Mouse (Mus musculus) heart, embryonic 15.5 days (tissue): Measurements from ENCODE around the gene Tax1bp3. TPM values are rescaled to one million over a fixed set of nuclear protein-coding genes. Genes with fewer than 3 reads are reported as not detected.

Source experiments
- ATAC-seq: fragments of 200-750 bp; cut with Nextera tagmentation; replicated peaks from 2 replicates; pipeline ENCODE4 v1.8.0; 2017; ENCODE audit warnings: low read depth, moderate TSS enrichment; ENCODE audit not compliant: insufficient number of reproducible peaks, insufficient read depth, low FRiP score
- H3K27ac ChIP-seq: fragments of 300-500 bp; sonication (generic); 2 replicates; pipeline ENCODE4 v1.5.1; 2015; ENCODE audit warnings: mild to moderate bottlenecking, inconsistent platforms
- H3K27me3 ChIP-seq: fragments of 300-500 bp; sonication (generic); 2 replicates; pipeline ENCODE4 v1.6.1; 2015; ENCODE audit warnings: inconsistent platforms
- H3K36me3 ChIP-seq: fragments of 300-500 bp; sonication (generic); 2 replicates; pipeline ENCODE4 v1.6.1; 2015; ENCODE audit warnings: mild to moderate bottlenecking, inconsistent platforms
- H3K4me1 ChIP-seq: fragments of 300-500 bp; sonication (generic); replicated peaks from 2 replicates; pipeline ENCODE4 v1.6.1; 2015; ENCODE audit warnings: inconsistent platforms
- H3K4me2 ChIP-seq: fragments of 300-500 bp; sonication (generic); 2 replicates; pipeline ENCODE4 v1.6.1; 2015; ENCODE audit warnings: inconsistent platforms, mild to moderate bottlenecking, moderate library complexity
- H3K4me3 ChIP-seq: fragments of 300-500 bp; sonication (generic); 2 replicates; pipeline ENCODE4 v1.5.1; 2015; ENCODE audit warnings: mild to moderate bottlenecking, inconsistent platforms
- H3K9ac ChIP-seq: fragments of 300-500 bp; sonication (generic); 2 replicates; pipeline ENCODE4 v1.6.1; 2015; ENCODE audit warnings: mild to moderate bottlenecking, inconsistent platforms
- H3K9me3 ChIP-seq: fragments of 300-500 bp; sonication (generic); replicated peaks from 2 replicates; pipeline ENCODE4 v1.6.1; 2016; ENCODE audit warnings: inconsistent platforms
- WGBS: fragments of 180-500 bp; shearing (Covaris S2); methylation state at CpG from one replicate; pipeline ENCODE4 v1.1.7; 2015; ENCODE audit warnings: mixed read lengths; 5-methylcytosine and 5-hydroxymethylcytosine counted together
- polyA plus RNA-seq: library from polyadenylated mRNA; unstranded; fragments of >200 nt; fragmentation: Nextera tagmentation; extraction: Ambion mirVana; gene quantifications from 2 replicates; pipeline ENCODE4 v1.2.1, GENCODE M21; 2015

Gene Tax1bp3
- polyA plus RNA-seq, 1 experiment from 2014 or later, result 222 TPM

DNA sequence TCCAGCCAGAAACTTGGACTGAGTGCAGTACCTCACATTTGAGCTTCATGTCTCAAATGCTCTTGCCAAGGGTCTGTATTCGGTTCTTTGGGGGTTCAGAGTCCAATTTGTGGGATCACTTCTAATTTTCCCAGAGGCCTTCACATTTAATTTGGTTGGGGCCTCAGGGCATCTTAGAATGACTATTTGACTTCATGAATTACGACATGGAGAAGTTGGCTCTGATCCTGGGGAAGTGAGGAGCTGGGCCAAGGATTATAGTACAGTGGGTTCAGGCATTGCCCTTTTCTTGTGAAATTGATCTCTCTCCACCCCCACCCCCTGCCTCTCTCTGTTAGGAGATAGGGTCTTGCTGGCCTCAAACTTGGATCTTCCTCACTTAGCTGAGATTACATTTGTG is 24.1 kb downstream of the Tax1bp3 start:
- Histone ChIP-seq H3K9ac (no peak overlapping the region), H3K27me3 (no peaks in the 10 kb centered on the region), H3K27ac (no peak overlapping the region), H3K4me3 (no peak overlapping the region), H3K9me3 (no peaks in the 10 kb centered on the region), H3K36me3 (no peaks in the 10 kb centered on the region), H3K4me2 (no peak overlapping the region), H3K4me1 (peaks cover 13% of the 10 kb centered on the region)
- ATAC-seq, result no peak
- 81% methylated on average over 2 of the region's 2 CpGs for WGBS

DNA sequence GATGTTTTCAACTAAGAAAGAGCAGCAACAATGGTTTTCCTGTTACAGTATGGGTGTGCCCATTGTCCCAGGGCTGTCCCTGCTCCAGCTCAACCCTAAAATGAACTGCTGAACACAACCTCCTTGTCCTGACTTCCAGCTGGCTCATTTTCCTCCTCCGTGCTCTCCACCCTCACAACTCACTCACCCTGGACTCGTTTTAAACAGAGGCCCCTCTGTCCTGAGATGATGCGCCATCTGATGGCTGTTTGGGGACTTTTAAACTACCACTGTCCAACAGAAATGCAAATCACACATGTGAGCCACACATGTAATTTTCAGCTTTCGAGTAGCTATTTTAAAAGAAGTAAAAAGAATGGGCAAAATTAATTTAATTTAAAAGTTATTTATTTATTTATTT is 24.7 kb downstream of the Tax1bp3 start:
- no peak overlapping the region for H3K27ac ChIP-seq
- H3K4me3 ChIP-seq, result no peak overlapping the region
- ATAC-seq, result no peak
- no peaks in the 10 kb centered on the region for H3K9me3 ChIP-seq
- no peaks in the 10 kb centered on the region for H3K36me3 ChIP-seq
- no peaks in the 10 kb centered on the region for H3K27me3 ChIP-seq
- 33% methylated on average over 4 of the region's 4 CpGs for WGBS
- peaks cover 13% of the 10 kb centered on the region for H3K4me1 ChIP-seq
- H3K4me2 ChIP-seq, result no peak overlapping the region
- no peak overlapping the region for H3K9ac ChIP-seq

DNA sequence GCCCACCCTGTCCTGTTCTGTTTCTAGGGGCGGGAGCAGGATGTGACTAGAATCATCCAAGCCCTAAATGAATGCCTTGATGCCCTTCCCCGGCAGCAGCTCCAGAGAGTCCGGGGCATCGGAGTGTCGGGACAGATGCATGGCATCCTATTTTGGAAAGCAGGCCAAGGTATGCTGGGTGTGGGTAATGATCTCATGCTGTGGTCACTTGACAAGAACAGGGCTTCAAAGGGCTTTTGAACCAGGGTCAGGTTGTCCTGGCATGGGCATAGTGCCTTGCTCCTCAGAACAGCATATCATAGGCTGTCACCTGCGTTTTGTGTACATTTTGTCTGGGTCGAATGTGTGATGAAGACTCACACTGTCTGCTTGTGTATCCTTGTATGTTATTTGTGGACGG is 27.0 kb downstream of the Tax1bp3 start:
- ATAC-seq, result no peak
- no peak overlapping the region for H3K9ac ChIP-seq
- H3K4me3 ChIP-seq, result no peak overlapping the region
- no peak overlapping the region for H3K27ac ChIP-seq
- H3K4me2 ChIP-seq, result no peak overlapping the region
- peaks cover 5% of the 10 kb centered on the region for H3K4me1 ChIP-seq
- no peaks in the 10 kb centered on the region for H3K9me3 ChIP-seq
- 78% methylated on average over 8 of the region's 8 CpGs for WGBS
- no peaks in the 10 kb centered on the region for H3K36me3 ChIP-seq
- no peaks in the 10 kb centered on the region for H3K27me3 ChIP-seq

DNA sequence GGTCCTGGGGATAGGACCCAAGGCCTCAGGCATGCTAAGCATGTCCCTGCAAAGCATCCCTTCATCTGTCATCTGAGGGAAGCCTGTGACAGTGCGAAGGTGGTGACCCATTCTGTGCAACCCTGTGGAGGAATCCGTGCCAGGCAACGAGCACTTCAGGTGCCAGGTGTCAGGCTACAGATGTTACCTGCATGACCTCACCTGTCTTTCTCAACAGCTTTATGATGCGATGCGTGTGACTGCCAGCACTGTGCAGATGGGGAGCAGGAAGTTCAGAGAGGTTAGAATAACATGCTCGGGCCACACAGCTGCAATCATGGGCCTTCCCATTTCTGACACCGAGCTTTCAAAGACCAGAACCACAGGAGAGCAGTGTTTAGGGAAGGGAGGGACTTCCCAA is 28.3 kb downstream of the Tax1bp3 start:
- no peaks in the 10 kb centered on the region for H3K9me3 ChIP-seq
- no peak overlapping the region for H3K4me3 ChIP-seq
- H3K9ac ChIP-seq, result no peak overlapping the region
- no peaks in the 10 kb centered on the region for H3K4me1 ChIP-seq
- 64% methylated on average over 7 of the region's 7 CpGs for WGBS
- no peak overlapping the region for H3K4me2 ChIP-seq
- ATAC-seq, result no peak
- H3K27ac ChIP-seq, result no peak overlapping the region
- H3K36me3 ChIP-seq, result no peaks in the 10 kb centered on the region
- no peaks in the 10 kb centered on the region for H3K27me3 ChIP-seq

DNA sequence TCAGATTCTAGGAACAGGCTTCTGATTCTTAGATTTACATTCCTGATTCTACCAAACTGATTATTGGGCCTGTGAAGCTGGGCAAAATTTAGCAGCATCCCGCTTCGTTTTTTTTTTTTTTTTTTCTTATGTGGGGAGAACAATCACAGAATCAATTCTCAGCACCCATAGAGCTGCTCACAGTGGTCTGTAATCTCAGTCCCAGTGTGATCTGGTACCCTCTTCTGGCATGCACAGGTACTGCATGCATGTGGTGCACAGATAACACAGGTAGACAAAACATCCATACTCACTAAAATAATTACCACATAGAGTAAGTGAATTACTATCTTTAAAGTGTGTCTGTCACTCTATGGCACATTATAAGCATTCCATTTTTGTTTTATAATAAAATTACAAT is 30.7 kb downstream of the Tax1bp3 start:
- Histone ChIP-seq H3K27me3 (no peaks in the 10 kb centered on the region), H3K36me3 (no peaks in the 10 kb centered on the region), H3K4me1 (no peaks in the 10 kb centered on the region), H3K9ac (no peak overlapping the region), H3K27ac (no peak overlapping the region), H3K4me2 (no peak overlapping the region), H3K9me3 (no peaks in the 10 kb centered on the region), H3K4me3 (no peak overlapping the region)
- 70% methylated on average over 2 of the region's 2 CpGs for WGBS
- no peak for ATAC-seq

DNA sequence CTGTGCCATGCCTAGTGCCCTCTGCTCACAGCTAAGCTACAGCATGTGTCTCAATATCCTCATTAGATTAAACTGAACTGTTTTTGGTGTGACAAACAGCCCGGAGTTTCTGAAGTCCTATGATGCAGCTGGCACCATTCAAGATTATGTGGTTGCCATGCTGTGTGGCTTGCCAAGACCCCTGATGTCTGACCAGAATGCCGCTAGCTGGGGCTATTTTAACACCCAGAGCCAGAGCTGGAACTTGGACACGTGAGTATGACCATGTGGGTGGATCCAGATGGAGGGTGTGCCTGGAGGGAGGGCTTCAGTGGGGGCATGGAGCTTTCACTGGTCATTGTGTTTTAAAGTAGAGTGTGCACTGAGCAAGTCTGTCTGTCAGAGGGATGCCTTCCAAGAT is 37.1 kb downstream of the Tax1bp3 start:
- no peak for ATAC-seq
- Histone ChIP-seq H3K9ac (no peak overlapping the region), H3K9me3 (no peaks in the 10 kb centered on the region), H3K36me3 (no peaks in the 10 kb centered on the region), H3K27me3 (no peaks in the 10 kb centered on the region), H3K27ac (no peak overlapping the region), H3K4me1 (no peaks in the 10 kb centered on the region), H3K4me3 (no peak overlapping the region), H3K4me2 (no peak overlapping the region)
- WGBS, result 62% methylated on average over 3 of the region's 3 CpGs

DNA sequence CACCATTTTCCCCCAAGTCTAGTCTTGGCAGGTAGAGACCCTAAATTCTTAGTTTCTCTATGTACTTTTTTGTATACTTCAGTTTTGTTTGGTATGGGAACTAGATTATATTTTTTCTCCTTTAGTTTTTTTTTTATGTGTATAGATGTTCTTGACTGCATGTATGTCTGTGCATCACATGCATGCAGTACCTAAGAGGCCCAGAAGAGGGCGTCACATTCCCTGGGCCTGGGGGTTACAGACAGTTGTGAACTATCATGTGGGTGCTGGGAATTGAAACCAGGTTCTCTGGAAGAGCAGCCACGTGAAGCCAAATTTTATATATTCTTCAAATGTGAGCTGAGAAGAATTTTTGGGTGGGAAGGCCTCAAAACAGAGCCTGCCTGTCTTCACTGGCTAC is 42.8 kb downstream of the Tax1bp3 start:
- H3K4me2 ChIP-seq, result no peak overlapping the region
- no peak for ATAC-seq
- WGBS, result 43% methylated on average over 2 of the region's 2 CpGs
- no peaks in the 10 kb centered on the region for H3K4me1 ChIP-seq
- no peaks in the 10 kb centered on the region for H3K36me3 ChIP-seq
- no peak overlapping the region for H3K4me3 ChIP-seq
- H3K9ac ChIP-seq, result no peak overlapping the region
- H3K9me3 ChIP-seq, result no peaks in the 10 kb centered on the region
- no peak overlapping the region for H3K27ac ChIP-seq
- H3K27me3 ChIP-seq, result no peaks in the 10 kb centered on the region

DNA sequence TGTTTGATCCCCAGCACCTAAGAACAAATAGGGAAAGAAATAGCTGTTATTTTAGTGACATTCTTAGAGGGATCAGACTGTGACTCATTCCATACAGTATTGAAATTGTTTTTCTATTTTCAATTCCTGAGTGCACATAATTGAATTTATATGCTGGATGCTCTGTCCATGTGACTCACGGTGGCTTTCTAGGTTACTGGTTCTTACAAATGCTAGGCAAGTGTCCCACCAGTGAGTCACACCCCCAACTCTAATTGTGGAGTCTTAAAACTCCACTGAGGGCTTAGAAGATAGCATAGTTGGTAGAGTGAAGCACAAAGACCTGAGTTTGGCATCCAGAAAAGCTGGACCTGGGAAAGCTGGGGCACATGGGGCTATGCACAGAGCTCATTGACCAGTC is 43.8 kb downstream of the Tax1bp3 start:
- WGBS, result 83% methylated on average over 1 of the region's 1 CpGs

DNA sequence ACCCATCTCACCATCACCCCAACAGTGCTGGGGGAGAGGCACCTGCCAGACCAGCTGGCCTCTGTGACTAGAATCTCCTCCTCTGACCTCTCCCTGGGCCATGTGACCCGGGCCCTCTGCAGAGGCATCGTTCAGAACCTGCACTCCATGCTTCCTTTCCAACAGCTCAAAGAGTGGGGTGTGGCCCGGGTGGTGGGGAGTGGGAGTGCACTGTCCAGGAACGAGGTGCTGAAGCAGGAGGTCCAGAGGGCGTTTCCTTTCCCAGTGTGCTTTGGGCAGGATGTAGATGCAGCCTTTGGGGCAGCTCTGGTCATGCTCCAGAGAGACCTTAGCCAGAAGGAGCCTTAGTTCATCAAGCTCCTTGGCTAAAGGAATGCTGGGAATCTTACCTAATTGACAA is 46.0 kb downstream of the Tax1bp3 start:
- H3K4me3 ChIP-seq, result no peak overlapping the region
- H3K27ac ChIP-seq, result no peak overlapping the region
- no peak for ATAC-seq
- H3K36me3 ChIP-seq, result no peaks in the 10 kb centered on the region
- H3K4me1 ChIP-seq, result no peaks in the 10 kb centered on the region
- H3K9ac ChIP-seq, result no peak overlapping the region
- H3K4me2 ChIP-seq, result no peak overlapping the region
- H3K9me3 ChIP-seq, result no peaks in the 10 kb centered on the region
- no peaks in the 10 kb centered on the region for H3K27me3 ChIP-seq
- 28% methylated on average over 5 of the region's 5 CpGs for WGBS

More for the DNA sequence above, 43.8 kb downstream of the Tax1bp3 start:
- no peaks in the 10 kb centered on the region for H3K27me3 ChIP-seq
- H3K9ac ChIP-seq, result no peak overlapping the region
- H3K4me1 ChIP-seq, result no peaks in the 10 kb centered on the region
- H3K27ac ChIP-seq, result no peak overlapping the region
- H3K9me3 ChIP-seq, result no peaks in the 10 kb centered on the region
- ATAC-seq, result no peak
- H3K4me2 ChIP-seq, result no peak overlapping the region
- no peaks in the 10 kb centered on the region for H3K36me3 ChIP-seq
- no peak overlapping the region for H3K4me3 ChIP-seq

DNA sequence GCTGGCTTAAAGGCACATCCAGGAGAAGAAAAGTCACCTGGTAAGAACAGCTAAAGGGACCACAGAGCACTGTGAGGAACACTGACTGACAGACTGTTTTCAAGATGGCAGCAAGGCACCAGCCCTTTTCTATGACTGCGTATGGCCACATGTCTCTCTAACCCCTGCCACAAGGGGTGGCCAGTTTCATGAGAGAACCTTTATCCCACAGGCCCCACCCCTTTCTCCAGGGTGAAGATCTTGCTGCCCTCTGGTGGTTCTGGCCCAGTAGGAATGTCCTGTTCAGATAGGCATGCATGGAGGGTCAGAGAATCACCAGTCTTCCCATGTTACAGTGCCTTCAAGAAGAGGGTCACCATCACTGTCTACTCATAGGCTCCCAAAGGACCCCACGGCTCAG is 47.1 kb downstream of the Tax1bp3 start:
- no peaks in the 10 kb centered on the region for H3K27me3 ChIP-seq
- H3K4me3 ChIP-seq, result no peak overlapping the region
- WGBS, result 70% methylated on average over 2 of the region's 2 CpGs

DNA sequence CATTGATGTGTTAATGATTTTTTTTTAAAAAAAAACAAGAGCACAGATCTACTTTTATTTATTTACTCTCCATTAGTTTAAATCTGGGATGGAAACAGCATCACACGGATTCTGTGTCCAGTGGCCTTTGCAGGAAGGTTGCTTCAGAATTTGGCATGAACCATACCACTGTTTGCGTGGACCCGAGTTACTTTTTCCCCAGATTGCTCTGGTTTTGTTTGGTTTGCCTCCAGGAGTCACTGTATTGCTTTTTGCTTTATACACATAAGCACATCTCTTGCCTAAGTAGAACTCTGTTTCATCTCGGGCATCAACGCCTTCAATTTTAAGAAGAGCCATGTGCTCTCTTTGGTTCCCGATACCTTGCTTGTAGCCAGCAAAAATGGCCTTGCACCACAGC is 49.0 kb downstream of the Tax1bp3 start:
- H3K27ac ChIP-seq, result no peak overlapping the region
- no peaks in the 10 kb centered on the region for H3K27me3 ChIP-seq
- no peaks in the 10 kb centered on the region for H3K4me1 ChIP-seq
- no peaks in the 10 kb centered on the region for H3K9me3 ChIP-seq
- no peak overlapping the region for H3K9ac ChIP-seq
- no peak overlapping the region for H3K4me2 ChIP-seq
- H3K36me3 ChIP-seq, result no peaks in the 10 kb centered on the region
- ATAC-seq, result no peak
- 85% methylated on average over 6 of the region's 6 CpGs for WGBS
- H3K4me3 ChIP-seq, result no peak overlapping the region

More for the DNA sequence above, 47.1 kb downstream of the Tax1bp3 start:
- Histone ChIP-seq H3K4me2 (no peak overlapping the region), H3K9ac (no peak overlapping the region), H3K36me3 (no peaks in the 10 kb centered on the region), H3K4me1 (no peaks in the 10 kb centered on the region), H3K27ac (no peak overlapping the region), H3K9me3 (no peaks in the 10 kb centered on the region)
- ATAC-seq, result no peak

DNA sequence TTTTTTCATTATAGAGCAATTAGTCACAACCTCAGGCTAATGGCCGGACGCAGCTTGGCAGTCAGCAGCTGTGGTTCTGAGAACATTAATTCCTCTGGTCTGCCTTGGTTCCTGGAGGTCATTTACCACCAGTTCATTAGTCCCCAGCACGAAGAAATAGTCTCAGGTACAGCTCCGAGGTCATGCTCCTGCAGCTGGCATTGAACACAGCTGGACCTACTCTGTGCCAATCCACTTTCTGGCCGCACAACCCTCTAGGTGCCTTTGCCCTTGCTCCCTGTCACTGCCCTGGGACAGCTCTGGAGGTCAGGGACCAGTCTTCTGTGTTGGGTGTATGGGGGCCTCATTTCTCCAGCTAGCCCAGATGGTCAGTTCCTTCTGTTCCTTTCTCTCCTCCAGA is 52.0 kb downstream of the Tax1bp3 start:
- no peaks in the 10 kb centered on the region for H3K36me3 ChIP-seq
- WGBS, result 72% methylated on average over 5 of the region's 5 CpGs
- H3K4me2 ChIP-seq, result no peak overlapping the region
- H3K4me1 ChIP-seq, result no peaks in the 10 kb centered on the region
- H3K27me3 ChIP-seq, result no peaks in the 10 kb centered on the region
- no peak for ATAC-seq
- no peak overlapping the region for H3K27ac ChIP-seq
- no peak overlapping the region for H3K4me3 ChIP-seq
- no peak overlapping the region for H3K9ac ChIP-seq
- H3K9me3 ChIP-seq, result no peaks in the 10 kb centered on the region
